Mouse (Mus musculus): ENCODE results near the gene Arhgap23.

Arhgap23 gene

GRCm38 (mm10) chr11:97435808-97436491 lies 20.6 kb downstream of the Arhgap23 start:
- no peak for DNase-seq

- no peak for DNase-seq
Observed at GRCm38 (mm10) chr11:97437745-97438144, 22.4 kb downstream of the Arhgap23 start.

GRCm38 (mm10) chr11:97438868-97439267 lies 23.5 kb downstream of the Arhgap23 start:
- DNase-seq = no peak

GRCm38 (mm10) chr11:97439935-97440334 lies 24.6 kb downstream of the Arhgap23 start:
- DNase-seq = no peak

GRCm38 (mm10) chr11:97440441-97440881 lies 25.1 kb downstream of the Arhgap23 start:
- no peak for DNase-seq

GRCm38 (mm10) chr11:97441036-97441657 lies 25.8 kb downstream of the Arhgap23 start:
- DNase-seq = no peak

GRCm38 (mm10) chr11:97441658-97442125 lies 26.4 kb downstream of the Arhgap23 start:
- DNase-seq = no peak

- no peak for DNase-seq
Observed at GRCm38 (mm10) chr11:97442891-97443675, 27.8 kb downstream of the Arhgap23 start.

- DNase-seq = no peak
Observed at GRCm38 (mm10) chr11:97445596-97445995, 30.3 kb downstream of the Arhgap23 start.

GRCm38 (mm10) chr11:97445999-97446511 lies 30.7 kb downstream of the Arhgap23 start:
- DNase-seq = no peak

- no peak for DNase-seq
Observed at GRCm38 (mm10) chr11:97447979-97448378, 32.6 kb downstream of the Arhgap23 start.

- DNase-seq = no peak
Observed at GRCm38 (mm10) chr11:97448611-97449394, 33.5 kb downstream of the Arhgap23 start.

GRCm38 (mm10) chr11:97449601-97450293 lies 34.4 kb downstream of the Arhgap23 start:
- no peak for DNase-seq

- DNase-seq = no peak
Observed at GRCm38 (mm10) chr11:97450305-97450922, 35.1 kb downstream of the Arhgap23 start.

GRCm38 (mm10) chr11:97451625-97452024 lies 36.3 kb downstream of the Arhgap23 start:
- no peak for DNase-seq

- DNase-seq = no peak
Observed at GRCm38 (mm10) chr11:97457120-97457519, 41.8 kb downstream of the Arhgap23 start.

- no peak for DNase-seq
Observed at GRCm38 (mm10) chr11:97461307-97461820, 46.0 kb downstream of the Arhgap23 start.

GRCm38 (mm10) chr11:97462538-97462937 lies 47.2 kb downstream of the Arhgap23 start:
- no peak for DNase-seq

GRCm38 (mm10) chr11:97463166-97463565 lies 47.8 kb downstream of the Arhgap23 start:
- no peak for DNase-seq

- no peak for DNase-seq
Observed at GRCm38 (mm10) chr11:97463991-97464390, 48.7 kb downstream of the Arhgap23 start.

- no peak for DNase-seq
Observed at GRCm38 (mm10) chr11:97465957-97466356, 50.6 kb downstream of the Arhgap23 start.

All from thymus, adult 18-20 months (tissue).